Mouse (Mus musculus) liver, embryonic 13.5 days (tissue): ENCODE data around the gene Ankrd60. TPM values are rescaled to one million over a fixed set of nuclear protein-coding genes. Genes with fewer than 3 reads are reported as not detected.

Source experiments
- ATAC-seq: fragments of 200-750 bp; cut with Nextera tagmentation; 2 replicates; pipeline ENCODE4 v1.8.0; 2017; ENCODE audit warnings: low read depth, mild to moderate bottlenecking, moderate number of reproducible peaks, moderate library complexity
- DNase-seq: peaks from one replicate; pipeline ENCODE4 v3.0.0; 2022
- H3K27ac ChIP-seq: fragments of 300-500 bp; sonication (generic); 2 replicates; pipeline ENCODE4 v1.5.1; 2015; ENCODE audit warnings: moderate library complexity, mild to moderate bottlenecking, inconsistent platforms
- H3K27me3 ChIP-seq: fragments of 300-500 bp; sonication (generic); 2 replicates; pipeline ENCODE4 v1.6.1; 2015; ENCODE audit warnings: mild to moderate bottlenecking, inconsistent platforms
- H3K36me3 ChIP-seq: fragments of 300-500 bp; sonication (generic); 2 replicates; pipeline ENCODE4 v1.6.1; 2015; ENCODE audit warnings: mild to moderate bottlenecking, inconsistent platforms
- H3K4me1 ChIP-seq: fragments of 300-500 bp; sonication (generic); replicated peaks from 2 replicates; pipeline ENCODE4 v1.6.1; 2015; ENCODE audit warnings: inconsistent platforms
- H3K4me2 ChIP-seq: fragments of 300-500 bp; sonication (generic); 2 replicates; pipeline ENCODE4 v1.6.1; 2015; ENCODE audit warnings: inconsistent platforms, mild to moderate bottlenecking, moderate library complexity
- H3K4me3 ChIP-seq: fragments of 300-500 bp; sonication (generic); replicated peaks from 2 replicates; pipeline ENCODE4 v1.5.1; 2015; ENCODE audit warnings: mild to moderate bottlenecking, inconsistent platforms
- H3K9ac ChIP-seq: fragments of 300-500 bp; sonication (generic); 2 replicates; pipeline ENCODE4 v1.6.1; 2015; ENCODE audit warnings: mild to moderate bottlenecking, inconsistent platforms
- H3K9me3 ChIP-seq: fragments of 300-500 bp; sonication (generic); replicated peaks from 2 replicates; pipeline ENCODE4 v1.6.1; 2016; ENCODE audit warnings: inconsistent platforms
- WGBS: fragments of 180-500 bp; shearing (Covaris S2); methylation state at CpG from one replicate; pipeline ENCODE4 v1.1.7; 2015; ENCODE audit not compliant: insufficient replicate concordance; 5-methylcytosine and 5-hydroxymethylcytosine counted together
- polyA plus RNA-seq: library from polyadenylated mRNA; unstranded; fragments of >200 nt; fragmentation: Nextera tagmentation; extraction: Ambion mirVana; gene quantifications from 2 replicates; pipeline ENCODE4 v1.2.1, GENCODE M21; 2015

Gene Ankrd60
- polyA plus RNA-seq, 1 experiment from 2014 or later, result not detected

- WGBS, result 67% methylated on average over 12 of the region's 12 CpGs
- no peak overlapping the region for H3K9ac ChIP-seq
- H3K36me3 ChIP-seq, result peaks cover 9% of the 10 kb centered on the region; the same call in 1 of the 2 replicates
- H3K27ac ChIP-seq, result no peak overlapping the region
- no peak for DNase-seq
- H3K4me1 ChIP-seq, result no peaks in the 10 kb centered on the region
- no peaks in the 10 kb centered on the region for H3K27me3 ChIP-seq
- no peaks in the 10 kb centered on the region for H3K9me3 ChIP-seq
- no peak overlapping the region for H3K4me2 ChIP-seq
- no peak overlapping the region for H3K4me3 ChIP-seq
- ATAC-seq, result no peak
These were observed 27.7 kb upstream of the Ankrd60 start for GRCm38 (mm10) chr2:173605713-173606414.

- no peaks in the 10 kb centered on the region for H3K9me3 ChIP-seq
- no peak overlapping the region for H3K9ac ChIP-seq
- ATAC-seq, result no peak
These were observed 23.7 kb upstream of the Ankrd60 start for GRCm38 (mm10) chr2:173601861-173602260.

DNA sequence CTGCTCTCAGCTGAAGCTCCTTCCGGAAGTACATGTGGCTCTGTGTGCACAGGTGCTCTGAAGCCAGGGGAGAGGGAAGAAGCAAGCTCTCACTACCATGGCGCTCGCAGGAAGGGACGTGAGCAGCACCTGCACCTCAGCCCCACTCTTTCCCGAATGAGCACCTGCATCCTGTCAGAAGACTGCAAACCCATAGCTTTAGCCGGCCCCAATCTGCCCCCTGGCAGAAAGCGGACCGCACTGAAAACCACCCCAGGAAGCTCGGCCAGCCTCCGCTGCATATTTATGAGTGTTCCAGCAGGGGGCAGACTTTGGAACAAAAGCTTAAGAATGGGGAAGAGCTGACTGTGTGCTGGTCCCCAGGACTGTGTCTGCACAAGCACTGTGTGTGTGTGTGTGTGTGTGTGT lies 17.2 kb upstream of the Ankrd60 start:
- Histone ChIP-seq H3K4me2 (no peak overlapping the region), H3K27ac (no peak overlapping the region), H3K27me3 (no peaks in the 10 kb centered on the region), H3K9me3 (no peaks in the 10 kb centered on the region), H3K9ac (no peak overlapping the region), H3K36me3 (no peaks in the 10 kb centered on the region), H3K4me1 (peaks cover 8% of the 10 kb centered on the region), H3K4me3 (no peak overlapping the region)
- WGBS, result 64% methylated on average over 10 of the region's 10 CpGs
- DNase-seq (no peak), ATAC-seq (no peak)

More at GRCm38 (mm10) chr2:173601861-173602260, 23.7 kb upstream of the Ankrd60 start:
- no peak for DNase-seq
- Histone ChIP-seq H3K4me2 (no peak overlapping the region), H3K4me3 (no peak overlapping the region), H3K27ac (no peak overlapping the region), H3K27me3 (no peaks in the 10 kb centered on the region), H3K36me3 (peaks cover 6% of the 10 kb centered on the region; the same call in 1 of the 2 replicates), H3K4me1 (no peaks in the 10 kb centered on the region)
- WGBS, result 83% methylated on average over 1 of the region's 1 CpGs

DNA sequence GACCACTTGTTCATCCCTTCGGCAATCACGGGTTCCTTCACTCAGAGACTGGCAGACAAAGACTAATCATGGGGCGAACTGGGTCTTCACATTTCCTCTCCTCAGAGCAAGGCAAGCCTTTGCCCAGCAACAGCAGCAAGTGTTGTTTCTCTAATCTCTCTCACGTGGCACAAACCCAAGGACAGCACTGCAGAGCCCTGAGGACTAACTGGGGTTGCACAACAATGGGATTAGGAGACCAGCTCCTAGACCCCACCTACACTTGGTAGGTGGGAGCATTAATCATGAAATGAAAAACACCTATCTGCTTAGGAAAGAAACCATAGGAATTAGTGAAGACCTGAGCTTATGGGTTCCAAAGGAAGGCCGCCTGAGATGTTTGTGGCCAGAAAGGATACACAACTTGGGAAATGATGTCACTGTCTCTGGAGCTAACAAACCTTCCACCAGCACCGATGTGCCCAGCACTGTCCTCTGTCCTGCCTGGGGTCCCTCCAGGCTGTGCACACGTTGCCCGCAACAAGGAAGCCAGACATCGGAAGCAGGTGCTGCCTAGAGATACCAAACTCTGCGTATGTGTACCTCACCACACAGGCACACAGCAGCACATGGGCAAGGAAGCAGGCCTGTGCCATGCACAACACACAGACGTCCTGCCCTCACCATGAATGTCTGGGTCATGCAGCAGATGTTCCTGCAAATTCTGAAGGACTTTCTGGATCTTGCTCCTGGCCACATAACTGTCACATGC lies 16.3 kb upstream of the Ankrd60 start:
- DNase-seq (no peak), ATAC-seq (no peak)
- 59% methylated on average over 11 of the region's 11 CpGs for WGBS

DNA sequence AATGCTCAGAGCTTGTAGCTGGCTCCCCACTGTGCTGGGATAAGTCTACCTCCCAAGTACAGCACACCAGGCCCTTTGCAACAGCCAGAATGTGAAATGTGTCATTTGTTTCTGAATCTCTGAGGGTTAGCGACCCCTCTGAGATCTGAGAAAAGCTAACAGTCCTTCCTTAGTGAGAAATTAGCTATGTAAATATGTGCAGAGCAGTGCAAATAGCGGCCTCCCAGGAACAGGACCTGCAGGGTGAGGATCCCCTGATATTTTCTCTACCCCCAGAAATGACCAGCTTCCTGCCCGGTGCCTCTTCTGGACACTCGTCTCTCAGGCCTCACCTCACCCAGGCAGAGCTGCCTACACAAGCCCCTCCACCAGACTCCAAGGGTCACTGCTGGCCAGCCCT lies 15.7 kb upstream of the Ankrd60 start:
- no peak overlapping the region for H3K4me3 ChIP-seq
- no peaks in the 10 kb centered on the region for H3K36me3 ChIP-seq
- no peaks in the 10 kb centered on the region for H3K9me3 ChIP-seq
- H3K9ac ChIP-seq, result no peak overlapping the region
- H3K27me3 ChIP-seq, result no peaks in the 10 kb centered on the region
- no peak for DNase-seq
- no peak overlapping the region for H3K27ac ChIP-seq
- ATAC-seq, result 0 out of 2 replicates have a peak, but pooled peaks have one; percentile 9
- 68% methylated on average over 4 of the region's 4 CpGs for WGBS
- peaks cover 16% of the 10 kb centered on the region for H3K4me1 ChIP-seq
- no peak overlapping the region for H3K4me2 ChIP-seq

More for the DNA sequence above, 16.3 kb upstream of the Ankrd60 start:
- Histone ChIP-seq H3K9me3 (no peaks in the 10 kb centered on the region), H3K36me3 (no peaks in the 10 kb centered on the region), H3K4me2 (no peak overlapping the region), H3K4me1 (peaks cover 14% of the 10 kb centered on the region), H3K9ac (no peak overlapping the region), H3K4me3 (no peak overlapping the region), H3K27ac (no peak overlapping the region), H3K27me3 (no peaks in the 10 kb centered on the region)

GRCm38 (mm10) chr2:173592781-173593180 lies 14.6 kb upstream of the Ankrd60 start:
- ATAC-seq (no peak), DNase-seq (no peak)
- Histone ChIP-seq H3K4me1 (peaks cover 18% of the 10 kb centered on the region), H3K9me3 (no peaks in the 10 kb centered on the region), H3K27ac (no peak overlapping the region), H3K27me3 (peaks cover 3% of the 10 kb centered on the region; the same call in 1 of the 2 replicates), H3K9ac (no peak overlapping the region), H3K4me2 (no peak overlapping the region), H3K36me3 (no peaks in the 10 kb centered on the region), H3K4me3 (no peak overlapping the region)
- 72% methylated on average over 9 of the region's 9 CpGs for WGBS

- peaks cover 47% of the 10 kb centered on the region for H3K4me1 ChIP-seq
- WGBS, result 69% methylated on average over 5 of the region's 5 CpGs
- ATAC-seq (no peak), DNase-seq (no peak)
- no peaks in the 10 kb centered on the region for H3K36me3 ChIP-seq
- H3K4me3 ChIP-seq, result no peak overlapping the region
- H3K9ac ChIP-seq, result no peak overlapping the region
- H3K27ac ChIP-seq, result no peak overlapping the region
- peaks cover 53% of the 10 kb centered on the region for H3K27me3 ChIP-seq
- H3K4me2 ChIP-seq, result no peak overlapping the region; the same call in 1 of the 2 replicates
- no peaks in the 10 kb centered on the region for H3K9me3 ChIP-seq
These were observed 9.2 kb upstream of the Ankrd60 start for GRCm38 (mm10) chr2:173587411-173587810.

DNA sequence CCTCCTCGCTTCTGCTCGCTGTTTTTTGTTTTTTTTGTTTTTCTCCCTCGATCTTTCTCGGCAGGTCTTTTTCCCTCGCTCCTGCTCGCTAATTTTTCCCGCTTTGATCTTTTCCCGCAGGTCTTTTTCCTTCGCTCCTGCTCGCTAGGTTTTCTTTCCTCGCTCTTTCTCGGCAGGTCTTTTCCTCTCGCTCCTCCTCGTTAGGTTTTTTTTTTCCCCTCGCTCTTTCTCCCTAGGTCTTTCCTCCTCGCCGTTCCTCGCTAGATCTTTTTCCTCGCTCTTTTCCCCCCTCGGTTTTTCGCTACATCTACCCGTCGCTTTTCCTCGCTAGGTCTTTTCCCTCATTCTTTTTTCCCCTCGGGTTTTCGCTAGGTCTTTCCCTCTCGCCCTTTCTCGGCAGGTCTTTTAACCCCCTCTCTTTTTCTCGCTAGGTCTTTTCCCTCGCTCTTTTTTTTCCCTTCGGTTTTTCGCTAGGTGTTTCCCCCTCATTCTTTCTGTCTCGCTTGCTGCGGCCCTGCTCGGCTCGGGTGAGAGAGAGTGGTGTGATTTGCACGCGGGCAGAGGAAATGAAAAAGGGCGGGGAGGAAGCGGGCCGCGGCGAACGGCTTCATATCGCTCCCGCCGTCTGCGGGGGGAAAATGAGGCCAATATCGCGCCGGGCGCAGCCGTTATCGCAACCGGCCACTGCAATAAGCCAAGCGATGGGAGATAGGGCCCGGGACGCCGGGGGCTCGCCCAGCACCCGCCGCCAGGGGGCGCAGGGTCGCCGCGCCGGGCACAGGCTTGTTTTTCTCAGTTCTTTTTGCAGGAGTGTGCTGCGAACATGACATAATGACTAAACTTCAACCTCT lies 8.2 kb upstream of the Ankrd60 start:
- Histone ChIP-seq H3K27me3 (peaks cover 56% of the 10 kb centered on the region), H3K4me3 (peak overlapping the region; percentile 47), H3K27ac (no peak overlapping the region), H3K9me3 (no peaks in the 10 kb centered on the region), H3K9ac (peak overlapping the region; percentile 36), H3K4me1 (peaks cover 57% of the 10 kb centered on the region), H3K4me2 (peak overlapping the region; percentile 63), H3K36me3 (no peaks in the 10 kb centered on the region)
- ATAC-seq (peak; percentile 70), DNase-seq (peak; percentile 78)
- WGBS, result 2% methylated on average over 68 of the region's 68 CpGs

DNA sequence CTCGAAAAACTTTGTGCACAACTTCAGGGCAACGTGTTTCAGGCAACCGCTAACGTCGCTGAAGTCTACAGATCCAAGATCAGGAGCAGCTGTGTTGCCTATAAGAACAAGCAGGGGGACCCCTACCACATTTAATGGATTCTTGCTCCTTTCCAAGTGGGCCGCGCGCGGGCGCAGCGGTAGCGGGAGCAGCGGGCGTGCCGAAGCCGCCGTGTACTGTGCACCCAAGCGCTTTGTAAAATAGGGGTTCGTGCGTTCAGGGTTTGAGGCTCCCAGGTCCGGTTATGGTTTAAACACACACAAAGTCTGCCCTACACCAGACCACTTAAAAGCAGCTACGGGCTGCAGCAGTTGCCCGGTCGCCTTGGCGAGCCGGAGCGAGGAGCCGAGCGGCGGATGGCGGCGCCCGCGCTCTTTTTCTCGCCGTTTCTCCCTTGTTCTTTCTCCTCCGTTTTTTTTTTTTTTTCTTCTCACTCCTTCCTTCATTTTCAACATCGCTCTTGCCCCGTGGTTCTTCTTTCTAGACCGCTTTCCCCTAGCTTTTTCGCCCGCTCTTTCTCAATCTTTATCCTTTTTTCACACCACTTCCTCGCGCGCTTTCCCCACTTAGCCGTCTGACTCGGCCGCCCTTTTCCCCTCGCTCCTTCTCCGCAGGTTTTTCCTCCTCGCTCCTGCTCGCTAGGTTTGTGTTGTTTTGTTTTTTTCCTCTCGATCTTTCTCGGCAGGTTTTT lies 7.4 kb upstream of the Ankrd60 start:
- no peak for ATAC-seq
- no peak for DNase-seq
- no peak overlapping the region for H3K27ac ChIP-seq
- no peaks in the 10 kb centered on the region for H3K36me3 ChIP-seq
- under 1% methylated on average over 54 of the region's 54 CpGs for WGBS
- H3K9ac ChIP-seq, result peak overlapping the region; percentile 36
- H3K4me3 ChIP-seq, result peak overlapping the region; percentile 47
- H3K4me2 ChIP-seq, result peak overlapping the region; percentile 63
- H3K9me3 ChIP-seq, result no peaks in the 10 kb centered on the region
- H3K4me1 ChIP-seq, result peaks cover 57% of the 10 kb centered on the region
- peaks cover 64% of the 10 kb centered on the region for H3K27me3 ChIP-seq

- H3K4me2 ChIP-seq, result no peak overlapping the region
- H3K9me3 ChIP-seq, result no peaks in the 10 kb centered on the region
- ATAC-seq (no peak), DNase-seq (no peak)
- peaks cover 50% of the 10 kb centered on the region for H3K4me1 ChIP-seq
- peaks cover 75% of the 10 kb centered on the region for H3K27me3 ChIP-seq
- 42% methylated on average over 15 of the region's 15 CpGs for WGBS
- H3K27ac ChIP-seq, result no peak overlapping the region
- H3K4me3 ChIP-seq, result no peak overlapping the region
- no peaks in the 10 kb centered on the region for H3K36me3 ChIP-seq
- no peak overlapping the region for H3K9ac ChIP-seq
These were observed 6.2 kb upstream of the Ankrd60 start for GRCm38 (mm10) chr2:173584361-173584760.
